In genomic region chr2:70824838-70825370, GRCm38 (mm10) we compare ENCODE assay signal across 8 mouse cellular contexts. TPM values are rescaled to one million over a fixed set of nuclear protein-coding genes. Genes with fewer than 3 reads are reported as not detected.
DNase-seq lines count a peak whose midpoint lies in the region; ATAC-seq and TF ChIP-seq lines count a peak whose summit lies in the region.

No protein-coding gene starts in this region.

- H3K4me1 ChIP-seq in MEL (ENCODE audit: control insufficient read depth in 1 of 2, insufficient read depth in 2 of 2, low read length in 2 of 2), result peaks cover 15 to 22% of the 10 kb centered on the region in 2 experiments
- H3K4me1 ChIP-seq in forebrain, postnatal 0 days (ENCODE audit: insufficient read depth), result peaks cover 4% of the 10 kb centered on the region; the same call in 1 of the 2 replicates
- H3K4me1 ChIP-seq in hindbrain, embryonic 12.5 days, result peaks cover 8% of the 10 kb centered on the region

- peak; percentile 52 to 58; a peak in 2 of 4 replicates for TF ChIP-seq POLR2A in MEL (IDR thresholded peaks at IDR 0.05; ENCODE audit: control insufficient read depth in 1 of 2, insufficient read depth in 1 of 2, low read depth in 1 of 2, low read length in 2 of 2, poor library complexity in 1 of 2)

- H3K27ac ChIP-seq in MEL (ENCODE audit: control insufficient read depth, low read depth, low read length), result peak overlapping the region; percentile 95
- H3K27ac ChIP-seq in forebrain, postnatal 0 days (ENCODE audit: low read depth, low read length), result peak overlapping the region; percentile 98
- peak overlapping the region; percentile 99 for H3K27ac ChIP-seq in hindbrain, embryonic 12.5 days

- intact Hi-C loops in left cerebral cortex, postnatal 10 days (cut with DNase I), result loop anchor here (5.0 to 10.0 kb wide), 3 partner anchors 43 to 212 kb away; no protein-coding TSS in a partner anchor

- peak overlapping the region; percentile 55 for H3K4me2 ChIP-seq in forebrain, postnatal 0 days (ENCODE audit: low read depth)
- H3K4me2 ChIP-seq in hindbrain, embryonic 12.5 days (replicated peaks), result peak overlapping the region; percentile 68

- H3K9me3 ChIP-seq in MEL (replicated peaks; ENCODE audit: insufficient read depth, low read length), result no peaks in the 10 kb centered on the region
- no peaks in the 10 kb centered on the region for H3K9me3 ChIP-seq in forebrain, postnatal 0 days (ENCODE audit: low read length)
- H3K9me3 ChIP-seq in hindbrain, embryonic 12.5 days (replicated peaks), result no peaks in the 10 kb centered on the region

- TF ChIP-seq CTCF in MEL (IDR thresholded peaks at IDR 0.05 in 2 of 3, conservative IDR thresholded peaks at IDR 0.05 in 1 of 3; ENCODE audit: control insufficient read depth in 1 of 3, insufficient read depth in 1 of 3, low read depth in 2 of 3, low read length in 3 of 3, poor library complexity in 1 of 3, severe bottlenecking in 1 of 3), result no peak
- no peak; the same call in 1 of the 2 replicates for TF ChIP-seq CTCF in forebrain, postnatal 0 days (IDR thresholded peaks at IDR 0.05; ENCODE audit: low read depth)

- no peaks in the 10 kb centered on the region for H3K27me3 ChIP-seq in MEL (ENCODE audit: control insufficient read depth in 1 of 2, insufficient read depth in 2 of 2, low read length in 2 of 2)
- H3K27me3 ChIP-seq in forebrain, postnatal 0 days (ENCODE audit: insufficient read depth, low read length), result no peaks in the 10 kb centered on the region
- H3K27me3 ChIP-seq in hindbrain, embryonic 12.5 days, result no peaks in the 10 kb centered on the region

- H3K79me2 ChIP-seq in MEL (ENCODE audit: control insufficient read depth, insufficient read depth, low read length, poor library complexity), result peaks cover 49% of the 10 kb centered on the region

- H3K4me3 ChIP-seq in MEL (ENCODE audit: control insufficient read depth in 1 of 2, insufficient read depth in 1 of 2, low read depth in 2 of 2, low read length in 2 of 2), result peak overlapping the region; percentile 89 to 93
- H3K4me3 ChIP-seq in forebrain, postnatal 0 days (ENCODE audit: low read depth, low read length), result peak overlapping the region; percentile 94
- peak overlapping the region; percentile 95 for H3K4me3 ChIP-seq in hindbrain, embryonic 12.5 days

- under 1% methylated on average over 57 of the region's 59 CpGs for WGBS in forebrain, postnatal 0 days
- under 1% methylated on average over 58 of the region's 59 CpGs for WGBS in hindbrain, embryonic 12.5 days

- peaks cover 0 to 47% of the 10 kb centered on the region in 2 experiments; a peak in 2 of 4 replicates for H3K36me3 ChIP-seq in MEL (ENCODE audit: control insufficient read depth in 1 of 2, insufficient read depth in 2 of 2, low read length in 2 of 2)
- H3K36me3 ChIP-seq in forebrain, postnatal 0 days (ENCODE audit: insufficient read depth), result no peaks in the 10 kb centered on the region
- no peaks in the 10 kb centered on the region for H3K36me3 ChIP-seq in hindbrain, embryonic 12.5 days

- TF ChIP-seq EP300 in MEL (IDR thresholded peaks at IDR 0.05; ENCODE audit: low read depth in 1 of 2, low read length in 2 of 2), result no peak

- no peak for TF ChIP-seq RAD21 in MEL (IDR thresholded peaks at IDR 0.05; ENCODE audit: low read depth, low read length)

- ATAC-seq in forebrain, postnatal 0 days, result peak; percentile 70
- peak; percentile 81 for ATAC-seq in hindbrain, embryonic 12.5 days (ENCODE audit: low FRiP score)
- peak; percentile 25 for ATAC-seq in megakaryocyte progenitor cell, adult 5-6 weeks (replicated peaks; ENCODE audit: poor library complexity)

- peak overlapping the region; percentile 99 for H3K9ac ChIP-seq in MEL (ENCODE audit: control insufficient read depth, low read depth, low read length, poor library complexity, severe bottlenecking)
- H3K9ac ChIP-seq in forebrain, postnatal 0 days, result peak overlapping the region; percentile 91
- peak overlapping the region; percentile 93 for H3K9ac ChIP-seq in hindbrain, embryonic 12.5 days

- DNase-seq in MEL (ENCODE audit: low read depth, low spot score), result peak; percentile 68
- peak; percentile 69 for DNase-seq in cerebellum, adult 11 months
- peak; percentile 76 for DNase-seq in forebrain, postnatal 0 days
- peak; percentile 44 to 76 for DNase-seq in left cerebral cortex, postnatal 10 days (ENCODE audit: extremely low spot score in 1 of 2, low spot score in 2 of 2)
- DNase-seq in right cerebral cortex, adult 2 months (ENCODE audit: low spot score in 2 of 2), result peak; percentile 58 to 70
- peak; percentile 71 for DNase-seq in urinary bladder, postnatal 4 days (ENCODE audit: low spot score in 2 of 2)

TF ChIP-seq in MEL, 35 proteins besides CTCF, POLR2A, EP300 and RAD21:
- 0 out of 2 replicates have a peak, but pooled peaks have one; percentile 26 for TF ChIP-seq CHD1 (IDR thresholded peaks at IDR 0.05; ENCODE audit: low read depth, low read length)
- TF ChIP-seq JUND (IDR thresholded peaks at IDR 0.05; ENCODE audit: low read depth, low read length), result no peak
- no peak for TF ChIP-seq MXI1 (IDR thresholded peaks at IDR 0.05; ENCODE audit: low read depth, low read length)
- no peak for TF ChIP-seq TAL1 (IDR thresholded peaks at IDR 0.05; ENCODE audit: low read length)
- TF ChIP-seq ZKSCAN1 (IDR thresholded peaks at IDR 0.05; ENCODE audit: low read depth, low read length), result no peak
- no peak for TF ChIP-seq MYC (IDR thresholded peaks at IDR 0.05; ENCODE audit: low read depth, low read length)
- TF ChIP-seq TBP (IDR thresholded peaks at IDR 0.05; ENCODE audit: low read depth, low read length), result no peak
- no peak for TF ChIP-seq ZC3H11A (IDR thresholded peaks at IDR 0.05; ENCODE audit: low read depth, low read length)
- 0 out of 2 replicates have a peak, but pooled peaks have one; percentile 6 for TF ChIP-seq MAX (IDR thresholded peaks at IDR 0.05; ENCODE audit: low read length)
- no peak for TF ChIP-seq POLR2AphosphoS2 (IDR thresholded peaks at IDR 0.05; ENCODE audit: low read length)
- no peak for TF ChIP-seq ZMIZ1 (IDR thresholded peaks at IDR 0.05; ENCODE audit: low read depth, low read length)
- TF ChIP-seq NELFE (IDR thresholded peaks at IDR 0.05; ENCODE audit: low read depth, low read length), result peak; percentile 37
- peak; percentile 49; the same call in 1 of the 2 replicates for TF ChIP-seq MAZ (IDR thresholded peaks at IDR 0.05; ENCODE audit: low read depth, low read length)
- TF ChIP-seq ETS1 (IDR thresholded peaks at IDR 0.05; ENCODE audit: low read depth, low read length), result no peak
- TF ChIP-seq ELF1 (IDR thresholded peaks at IDR 0.05; ENCODE audit: low read depth, low read length), result no peak
- TF ChIP-seq MEF2A (IDR thresholded peaks at IDR 0.05; ENCODE audit: extremely low read depth, insufficient replicate concordance, low read depth, low read length, poor library complexity, severe bottlenecking), result no peak
- TF ChIP-seq HCFC1 (IDR thresholded peaks at IDR 0.05; ENCODE audit: low read depth, low read length), result no peak

RNA-seq across cellular contexts. Expression of gene Tlk1, which starts 0.6 kb away (rescaled TPM):
- total RNA-seq in MEL (2012; rRNA removed), result 20.5 and 23.6 TPM in 2 replicates
- 10 to 100 TPM; 56.6 to 57.0 TPM for polyA plus RNA-seq in MEL (2012; ENCODE audit: insufficient read depth in 1 of 2, insufficient read length in 2 of 2, low read depth in 1 of 2, low replicate concordance in 2 of 2, missing spikeins in 1 of 2)
- 27.8 and 34.3 TPM in 2 replicates for total RNA-seq in forebrain, postnatal 0 days (2014; rRNA removed)
- polyA plus RNA-seq in forebrain, postnatal 0 days (2015; fragmentation: Nextera tagmentation; extraction: Ambion mirVana), result 24.7 and 26.0 TPM in 2 replicates
- 41.1 and 42.0 TPM in 2 replicates for polyA plus RNA-seq in hindbrain, embryonic 12.5 days (2016; fragmentation: Nextera tagmentation; extraction: Ambion mirVana)
- 10 to 100 TPM; 89.3 to 92.4 TPM for total RNA-seq in left cerebral cortex, postnatal 10 days (2021)
- total RNA-seq in megakaryocyte progenitor cell, adult 5-6 weeks (2015), result 71.7 and 80.6 TPM in 2 replicates
- total RNA-seq in megakaryocyte progenitor cell, adult 5-6 weeks (2017), result 41.5 and 45.2 TPM in 2 replicates

Comparison
In these comparisons a context has a peak if more than half of its experiments do, and no peak if none do; other contexts are left out.
1. Peak in every context shown above with its lines: DNase-seq, ATAC-seq, H3K4me3 ChIP-seq and H3K27ac ChIP-seq.
2. ATAC-seq: peak in every context shown above with its lines; median percentile 81 in hindbrain, embryonic 12.5 days; 70 in forebrain, postnatal 0 days; 25 in megakaryocyte progenitor cell, adult 5-6 weeks.